Mouse (Mus musculus) adipocyte (in vitro differentiated cells): Measurements from ENCODE around the gene Slc38a9.

ENCODE experiments used
- DNase-seq: peaks from one replicate; pipeline ENCODE4 v3.0.0-alpha.2; 2016; ENCODE audit warnings: low spot score

The Slc38a9 gene

GRCm38 (mm10) chr13:112745936-112746694 is 85.6 kb downstream of the Slc38a9 start:
- no peak for DNase-seq

- DNase-seq, result no peak
Measured at GRCm38 (mm10) chr13:112746695-112747055, 86.1 kb downstream of the Slc38a9 start.

GRCm38 (mm10) chr13:112747808-112748430 is 87.4 kb downstream of the Slc38a9 start:
- DNase-seq, result no peak

GRCm38 (mm10) chr13:112748808-112749510 is 88.4 kb downstream of the Slc38a9 start:
- DNase-seq, result no peak

- no peak for DNase-seq
Measured at GRCm38 (mm10) chr13:112749881-112750280, 89.3 kb downstream of the Slc38a9 start.

- no peak for DNase-seq
Measured at GRCm38 (mm10) chr13:112751454-112752308, 91.1 kb downstream of the Slc38a9 start.

- DNase-seq, result no peak
Measured at GRCm38 (mm10) chr13:112752309-112752975, 91.9 kb downstream of the Slc38a9 start.

GRCm38 (mm10) chr13:112753522-112753921 is 93.0 kb downstream of the Slc38a9 start:
- DNase-seq, result no peak

GRCm38 (mm10) chr13:112754871-112755270 is 94.3 kb downstream of the Slc38a9 start:
- peak; percentile 72 for DNase-seq

GRCm38 (mm10) chr13:112755507-112756010 is 95.0 kb downstream of the Slc38a9 start:
- DNase-seq, result peak; percentile 21

- no peak for DNase-seq
Measured at GRCm38 (mm10) chr13:112757395-112757794, 96.8 kb downstream of the Slc38a9 start.

GRCm38 (mm10) chr13:112758546-112759090 is 98.1 kb downstream of the Slc38a9 start:
- DNase-seq, result peak; percentile 60

- DNase-seq, result no peak
Measured at GRCm38 (mm10) chr13:112759364-112759763, 98.8 kb downstream of the Slc38a9 start.

- no peak for DNase-seq
Measured at GRCm38 (mm10) chr13:112759777-112760537, 99.4 kb downstream of the Slc38a9 start.

- DNase-seq, result no peak
Measured at GRCm38 (mm10) chr13:112760538-112760881, 100.0 kb downstream of the Slc38a9 start.

- DNase-seq, result peak; percentile 15
Measured at GRCm38 (mm10) chr13:112761787-112762186, 101.2 kb downstream of the Slc38a9 start.

- DNase-seq, result peak; percentile 64
Measured at GRCm38 (mm10) chr13:112762548-112762947, 102.0 kb downstream of the Slc38a9 start.

GRCm38 (mm10) chr13:112763531-112764091 is 103.1 kb downstream of the Slc38a9 start:
- no peak for DNase-seq

- DNase-seq, result no peak
Measured at GRCm38 (mm10) chr13:112764556-112764955, 104.0 kb downstream of the Slc38a9 start.

- no peak for DNase-seq
Measured at GRCm38 (mm10) chr13:112765654-112766053, 105.1 kb downstream of the Slc38a9 start.
